Mouse (Mus musculus): ENCODE results near the gene Timp1. TPM values are rescaled to one million over a fixed set of nuclear protein-coding genes. Genes with fewer than 3 reads are reported as not detected.

Timp1 gene
- polyA plus RNA-seq, 1 experiment from 2014 or later = 25.2 TPM

Small RNA genes within 50 kb of the gene (microRNA-seq; reads per million reads assigned to microRNA genes)
- gene Gm24824 (not detected), gene Mir5617 (not detected)

Other genes starting within 250 kb of the Timp1 start
- gene Uba1, start 211.8 kb upstream of the Timp1 start, polyA plus RNA-seq (2015; fragmentation: Nextera tagmentation; extraction: Ambion mirVana) = 140 and 167 TPM in 2 replicates
- gene Cdk16, start 182.2 kb upstream of the Timp1 start, polyA plus RNA-seq (2015; fragmentation: Nextera tagmentation; extraction: Ambion mirVana) = 107 and 136 TPM in 2 replicates
- gene Usp11, start 166.3 kb upstream of the Timp1 start, polyA plus RNA-seq (2015; fragmentation: Nextera tagmentation; extraction: Ambion mirVana) = 27.4 and 35.5 TPM in 2 replicates
- gene Araf, start 72.4 kb upstream of the Timp1 start, polyA plus RNA-seq (2015; fragmentation: Nextera tagmentation; extraction: Ambion mirVana) = 90.0 and 103 TPM in 2 replicates
- 0.25 and 0.77 TPM in 2 replicates for gene Syn1, start 50.8 kb downstream of the Timp1 start, polyA plus RNA-seq (2015; fragmentation: Nextera tagmentation; extraction: Ambion mirVana)
- gene Cfp, start 61.4 kb downstream of the Timp1 start, polyA plus RNA-seq (2015; fragmentation: Nextera tagmentation; extraction: Ambion mirVana) = 3.1 and 5.6 TPM in 2 replicates
- 10.1 and 11.8 TPM in 2 replicates for gene Elk1, start 80.4 kb downstream of the Timp1 start, polyA plus RNA-seq (2015; fragmentation: Nextera tagmentation; extraction: Ambion mirVana)
- gene Uxt, start 91.9 kb downstream of the Timp1 start, polyA plus RNA-seq (2015; fragmentation: Nextera tagmentation; extraction: Ambion mirVana) = 44.8 and 47.7 TPM in 2 replicates
- gene Zfp182, start 192.2 kb downstream of the Timp1 start, polyA plus RNA-seq (2015; fragmentation: Nextera tagmentation; extraction: Ambion mirVana) = 4.4 and 4.5 TPM in 2 replicates
- not detected in 2 replicates for gene Spaca5, start 198.2 kb downstream of the Timp1 start, polyA plus RNA-seq (2015; fragmentation: Nextera tagmentation; extraction: Ambion mirVana)
- 0.58 and 0.77 TPM in 2 replicates for gene Zfp300, start 219.4 kb downstream of the Timp1 start, polyA plus RNA-seq (2015; fragmentation: Nextera tagmentation; extraction: Ambion mirVana)
- not detected in 2 replicates for gene Ssxa1, start 245.7 kb downstream of the Timp1 start, polyA plus RNA-seq (2015; fragmentation: Nextera tagmentation; extraction: Ambion mirVana)